Mouse (Mus musculus) myocyte (in vitro differentiated cells): ENCODE data around the gene Usp34. TPM values are rescaled to one million over a fixed set of nuclear protein-coding genes. Genes with fewer than 3 reads are reported as not detected.
"Not testable (repeated sequence)": the region's sequence is repeated elsewhere in the genome, so short reads cannot be mapped to it uniquely, and the experiment has no call there.

ENCODE experiments used
- H3K27me3 ChIP-seq: one replicate; pipeline ENCODE4 v1.6.1; 2011; ENCODE audit not compliant: control insufficient read depth, insufficient read depth, insufficient read length
- H3K36me3 ChIP-seq: one replicate; pipeline ENCODE4 v1.6.1; 2011; ENCODE audit not compliant: control insufficient read depth, insufficient read depth
- H3K4me2 ChIP-seq: one replicate; pipeline ENCODE4 v1.6.1; 2011; ENCODE audit warnings: low read depth, control low read depth
- H3K4me3 ChIP-seq: one replicate; pipeline ENCODE4 v1.5.1; 2011; ENCODE audit warnings: mild to moderate bottlenecking, control low read depth, moderate library complexity
- H3K79me2 ChIP-seq: one replicate; pipeline ENCODE4 v1.6.1; 2011; ENCODE audit not compliant: control insufficient read depth, insufficient read depth
- H3ac ChIP-seq: one replicate; pipeline ENCODE4 v1.6.1; 2011; ENCODE audit not compliant: control insufficient read depth, insufficient read length
- CEBPB ChIP-seq: IDR thresholded peaks from 2 replicates; pipeline ENCODE4 v1.6.1; 2011; ENCODE audit warnings: mild to moderate bottlenecking, moderate library complexity; ENCODE audit not compliant: poor library complexity, insufficient read depth, severe bottlenecking
- E2F4 ChIP-seq: IDR thresholded peaks from one replicate; pipeline ENCODE4 v1.6.1; 2011; ENCODE audit warnings: mild to moderate bottlenecking, control low read depth, moderate library complexity; ENCODE audit not compliant: insufficient read depth
- MAX ChIP-seq: IDR thresholded peaks from one replicate; pipeline ENCODE4 v1.6.1; 2011; ENCODE audit warnings: low read depth, mild to moderate bottlenecking, control low read depth
- MYOD1 ChIP-seq, 3 experiments: IDR thresholded peaks; one replicate each; pipeline ENCODE4 v1.6.1; 2011; ENCODE audit warnings: control low read depth in 2 of 3, low read depth in 2 of 3, mild to moderate bottlenecking in 2 of 3, moderate library complexity in 1 of 3; ENCODE audit not compliant: insufficient read length in 2 of 3, control insufficient read depth in 1 of 3
- MYOG ChIP-seq, 3 experiments: IDR thresholded peaks; one replicate each; pipeline ENCODE4 v1.6.1; 2011; ENCODE audit warnings: control low read depth in 2 of 3, low read depth in 2 of 3, mild to moderate bottlenecking in 2 of 3; ENCODE audit not compliant: insufficient read length in 2 of 3, control insufficient read depth in 1 of 3, insufficient read depth in 1 of 3
- POLR2A ChIP-seq: IDR thresholded peaks from one replicate; pipeline ENCODE4 v1.6.1; 2011; ENCODE audit warnings: low read depth, mild to moderate bottlenecking, control low read depth, moderate library complexity; ENCODE audit not compliant: insufficient read length
- POLR2AphosphoS2 ChIP-seq: IDR thresholded peaks from one replicate; pipeline ENCODE4 v1.6.1; 2011; ENCODE audit warnings: low read depth, control low read depth; ENCODE audit not compliant: insufficient read length
- REST ChIP-seq: IDR thresholded peaks from one replicate; pipeline ENCODE4 v1.6.1; 2011; ENCODE audit warnings: mild to moderate bottlenecking, control low read depth, moderate library complexity; ENCODE audit not compliant: insufficient read depth, insufficient read length
- SRF ChIP-seq: IDR thresholded peaks from one replicate; pipeline ENCODE4 v1.6.1; 2011; ENCODE audit warnings: low read depth; ENCODE audit not compliant: control insufficient read depth, insufficient read length
- TCF12 ChIP-seq: IDR thresholded peaks from one replicate; pipeline ENCODE4 v1.6.1; 2011; ENCODE audit warnings: mild to moderate bottlenecking, control low read depth; ENCODE audit not compliant: poor library complexity, insufficient read depth, severe bottlenecking
- TCF3 ChIP-seq: IDR thresholded peaks from one replicate; pipeline ENCODE4 v1.6.1; 2011; ENCODE audit warnings: low read depth, control low read depth; ENCODE audit not compliant: insufficient read length
- USF1 ChIP-seq: IDR thresholded peaks from one replicate; pipeline ENCODE4 v1.6.1; 2011; ENCODE audit warnings: low read depth, mild to moderate bottlenecking, control low read depth, moderate library complexity
- polyA plus RNA-seq: library from polyadenylated mRNA; unstranded; fragments of >200 nt; fragmentation: generic; extraction: Trizol; gene quantifications from one replicate; pipeline ENCODE4 v1.2.1, GENCODE M21; 2012; ENCODE audit warnings: missing spikeins

The Usp34 gene
- polyA plus RNA-seq, 1 experiment = 7.2 TPM

DNA sequence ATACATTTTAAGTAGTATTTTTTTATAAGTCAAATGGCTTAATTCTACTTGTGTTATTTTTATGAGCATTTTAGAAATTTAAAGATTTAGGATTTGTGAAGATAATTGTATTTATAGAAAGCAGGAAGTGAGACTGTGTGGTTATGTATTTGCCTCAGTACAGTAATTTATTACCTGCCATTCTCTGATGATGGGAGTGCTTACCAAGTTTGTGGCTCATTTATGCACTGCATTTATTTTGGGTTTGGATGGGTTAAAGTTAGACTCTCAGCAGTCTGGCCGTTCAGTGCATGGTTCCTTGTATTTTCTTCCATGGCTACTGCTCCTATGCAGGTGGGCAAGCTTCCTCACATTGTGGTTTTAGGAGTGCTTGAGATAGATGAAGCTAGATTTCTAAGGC lies 28.5 kb downstream of the Usp34 start:
- H3ac ChIP-seq = no peak overlapping the region
- peaks cover 20% of the 10 kb centered on the region for H3K36me3 ChIP-seq
- peaks cover 27% of the 10 kb centered on the region for H3K79me2 ChIP-seq
- no peak overlapping the region for H3K4me2 ChIP-seq
- no peak overlapping the region for H3K4me3 ChIP-seq
- no peak for TF ChIP-seq MYOG (IDR thresholded peaks at IDR 0.05; ENCODE audit: control insufficient read depth in 1 of 3, insufficient read depth in 1 of 3, insufficient read length in 2 of 3, low read depth in 2 of 3)
- no peak for TF ChIP-seq REST
- TF ChIP-seq E2F4 = no peak
- TF ChIP-seq POLR2AphosphoS2 = no peak
- TF ChIP-seq SRF = no peak
- TF ChIP-seq TCF3 = no peak
- no peak for TF ChIP-seq MAX
- no peak for TF ChIP-seq TCF12
- no peak for TF ChIP-seq POLR2A
- no peak for TF ChIP-seq CEBPB
- no peak for TF ChIP-seq USF1
- TF ChIP-seq MYOD1 (IDR thresholded peaks at IDR 0.05; ENCODE audit: control insufficient read depth in 1 of 3, insufficient read length in 2 of 3, low read depth in 2 of 3) = no peak
- no peaks in the 10 kb centered on the region for H3K27me3 ChIP-seq

DNA sequence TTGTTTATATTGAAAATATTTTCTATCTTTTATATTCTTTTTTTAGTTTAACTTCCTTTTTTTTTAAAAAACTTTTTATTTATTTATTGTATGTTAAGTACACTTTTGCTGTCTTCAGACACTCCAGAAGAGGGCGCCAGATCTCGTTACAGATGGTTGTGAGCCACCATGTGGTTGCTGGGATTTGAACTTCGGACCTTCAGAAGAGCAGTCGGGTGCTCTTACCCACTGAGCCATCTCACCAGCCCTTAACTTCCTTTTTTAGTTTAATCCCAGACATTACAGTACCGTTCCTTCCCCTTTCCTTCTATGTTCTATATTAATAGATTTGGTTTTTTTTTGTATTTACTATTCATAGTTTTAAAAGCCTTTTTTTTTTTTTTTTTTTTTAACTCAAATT lies 50.5 kb downstream of the Usp34 start:
- not testable (repeated sequence) for H3K79me2 ChIP-seq
- peaks cover 30% of the 10 kb centered on the region for H3K36me3 ChIP-seq

GRCm38 (mm10) chr11:23359687-23360235 lies 53.1 kb downstream of the Usp34 start:
- H3K36me3 ChIP-seq = peaks cover 43% of the 10 kb centered on the region

More for the DNA sequence above, 50.5 kb downstream of the Usp34 start:
- H3K4me3 ChIP-seq, H3K4me2 ChIP-seq, H3ac ChIP-seq, H3K27me3 ChIP-seq: not testable (repeated sequence)

GRCm38 (mm10) chr11:23362305-23362704 lies 55.6 kb downstream of the Usp34 start:
- Histone ChIP-seq H3K27me3 (no peaks in the 10 kb centered on the region), H3K79me2 (peaks cover 5% of the 10 kb centered on the region), H3ac (no peak overlapping the region), H3K4me3 (no peak overlapping the region), H3K4me2 (no peak overlapping the region), H3K36me3 (peaks cover 41% of the 10 kb centered on the region)
- TF ChIP-seq E2F4 = no peak
- no peak for TF ChIP-seq TCF12
- TF ChIP-seq CEBPB = no peak
- TF ChIP-seq TCF3 = no peak
- TF ChIP-seq MYOG (IDR thresholded peaks at IDR 0.05; ENCODE audit: control insufficient read depth in 1 of 3, insufficient read depth in 1 of 3, insufficient read length in 2 of 3, low read depth in 2 of 3) = no peak
- TF ChIP-seq POLR2AphosphoS2 = no peak
- no peak for TF ChIP-seq USF1
- no peak for TF ChIP-seq SRF
- no peak for TF ChIP-seq MAX
- no peak for TF ChIP-seq MYOD1 (IDR thresholded peaks at IDR 0.05; ENCODE audit: control insufficient read depth in 1 of 3, insufficient read length in 2 of 3, low read depth in 2 of 3)
- no peak for TF ChIP-seq POLR2A
- TF ChIP-seq REST = no peak

More at GRCm38 (mm10) chr11:23359687-23360235, 53.1 kb downstream of the Usp34 start:
- not testable (repeated sequence) for H3K4me2 ChIP-seq, H3K79me2 ChIP-seq, H3ac ChIP-seq, H3K27me3 ChIP-seq, H3K4me3 ChIP-seq

GRCm38 (mm10) chr11:23364348-23364747 lies 57.7 kb downstream of the Usp34 start:
- Histone ChIP-seq H3K79me2 (peaks cover 5% of the 10 kb centered on the region), H3K27me3 (no peaks in the 10 kb centered on the region), H3K4me3 (no peak overlapping the region), H3K4me2 (no peak overlapping the region), H3K36me3 (peaks cover 34% of the 10 kb centered on the region), H3ac (no peak overlapping the region)
- TF ChIP-seq REST (no peak), CEBPB (no peak), MAX (no peak), E2F4 (no peak), MYOD1 (IDR thresholded peaks at IDR 0.05; ENCODE audit: control insufficient read depth in 1 of 3, insufficient read length in 2 of 3, low read depth in 2 of 3) (no peak), SRF (no peak), MYOG (IDR thresholded peaks at IDR 0.05; ENCODE audit: control insufficient read depth in 1 of 3, insufficient read depth in 1 of 3, insufficient read length in 2 of 3, low read depth in 2 of 3) (no peak), TCF12 (no peak), POLR2A (no peak), TCF3 (no peak), USF1 (no peak), POLR2AphosphoS2 (no peak)

- no peak overlapping the region for H3K4me3 ChIP-seq
- peaks cover 44% of the 10 kb centered on the region for H3K36me3 ChIP-seq
- no peak overlapping the region for H3K4me2 ChIP-seq
- H3ac ChIP-seq = no peak overlapping the region
- H3K27me3 ChIP-seq = no peaks in the 10 kb centered on the region
- TF ChIP-seq USF1 = no peak
- no peak for TF ChIP-seq MAX
- TF ChIP-seq TCF3 = no peak
- no peak for TF ChIP-seq MYOD1 (IDR thresholded peaks at IDR 0.05; ENCODE audit: control insufficient read depth in 1 of 3, insufficient read length in 2 of 3, low read depth in 2 of 3)
- no peak for TF ChIP-seq CEBPB
- TF ChIP-seq MYOG (IDR thresholded peaks at IDR 0.05; ENCODE audit: control insufficient read depth in 1 of 3, insufficient read depth in 1 of 3, insufficient read length in 2 of 3, low read depth in 2 of 3) = no peak
- no peak for TF ChIP-seq REST
- no peak for TF ChIP-seq POLR2AphosphoS2
- no peak for TF ChIP-seq POLR2A
- TF ChIP-seq E2F4 = no peak
- TF ChIP-seq TCF12 = no peak
- TF ChIP-seq SRF = no peak
- no peaks in the 10 kb centered on the region for H3K79me2 ChIP-seq
Measured at GRCm38 (mm10) chr11:23372032-23372431, 65.3 kb downstream of the Usp34 start.
